Mouse (Mus musculus): Measurements from ENCODE around the gene Defb36. TPM values are rescaled to one million over a fixed set of nuclear protein-coding genes. Genes with fewer than 3 reads are reported as not detected.

Gene Defb36
- total and polyA plus RNA-seq, 2 experiments from 2014 or later, result not detected

GRCm38 (mm10) chr2:152573484-152573883 lies 30.6 kb upstream of the Defb36 start:
- 88% methylated on average over 8 of the region's 8 CpGs for WGBS

GRCm38 (mm10) chr2:152580107-152580506 lies 24.0 kb upstream of the Defb36 start, which contains the start of gene Defb19:
Gene Defb19 (minus strand): TSS chr2:152580312.
- DNase-seq (ENCODE audit: low spot score) (no peak), ATAC-seq (ENCODE audit: low FRiP score) (no peak)
- H3K9me3 ChIP-seq (ENCODE audit: low read length), result no peaks in the 10 kb centered on the region
- H3K4me3 ChIP-seq (ENCODE audit: low read depth, low read length), result no peak within 1 kb of the TSS
- H3K27ac ChIP-seq (ENCODE audit: low read depth, low read length), result no peak within 1 kb of the TSS
- no peak within 1 kb of the TSS for H3K4me2 ChIP-seq (ENCODE audit: low read depth, low read length, poor library complexity, severe bottlenecking)
- WGBS, result 74% methylated on average over 7 of the region's 7 CpGs
- TF ChIP-seq CTCF (IDR thresholded peaks at IDR 0.05), result no peak
- no peaks in the 10 kb centered on the region for H3K27me3 ChIP-seq (ENCODE audit: insufficient read depth, low read length)
- H3K9ac ChIP-seq (replicated peaks; ENCODE audit: low read length, poor library complexity, severe bottlenecking), result no peak within 1 kb of the TSS
- H3K36me3 ChIP-seq (ENCODE audit: insufficient read depth, low read length), result no peaks in the 10 kb centered on the region
- no peaks in the 10 kb centered on the region for H3K4me1 ChIP-seq (ENCODE audit: insufficient read depth, low read length)

More at GRCm38 (mm10) chr2:152573484-152573883, 30.6 kb upstream of the Defb36 start:
- no peak for TF ChIP-seq CTCF (IDR thresholded peaks at IDR 0.05)
- H3K9me3 ChIP-seq (ENCODE audit: low read length), result no peaks in the 10 kb centered on the region
- H3K4me1 ChIP-seq (ENCODE audit: insufficient read depth, low read length), result no peaks in the 10 kb centered on the region
- no peak overlapping the region for H3K27ac ChIP-seq (ENCODE audit: low read depth, low read length)
- H3K4me3 ChIP-seq (ENCODE audit: low read depth, low read length), result no peak overlapping the region
- H3K4me2 ChIP-seq (ENCODE audit: low read depth, low read length, poor library complexity, severe bottlenecking), result no peak overlapping the region
- H3K36me3 ChIP-seq (ENCODE audit: insufficient read depth, low read length), result no peaks in the 10 kb centered on the region
- H3K9ac ChIP-seq (replicated peaks; ENCODE audit: low read length, poor library complexity, severe bottlenecking), result no peak overlapping the region
- DNase-seq (ENCODE audit: low spot score) (no peak), ATAC-seq (ENCODE audit: low FRiP score) (no peak)
- no peaks in the 10 kb centered on the region for H3K27me3 ChIP-seq (ENCODE audit: insufficient read depth, low read length)

GRCm38 (mm10) chr2:152580612-152581011 lies 23.5 kb upstream of the Defb36 start:
- Histone ChIP-seq H3K9me3 (ENCODE audit: low read length) (no peaks in the 10 kb centered on the region), H3K9ac (replicated peaks; ENCODE audit: low read length, poor library complexity, severe bottlenecking) (no peak overlapping the region), H3K4me1 (ENCODE audit: insufficient read depth, low read length) (no peaks in the 10 kb centered on the region), H3K4me3 (ENCODE audit: low read depth, low read length) (no peak overlapping the region), H3K36me3 (ENCODE audit: insufficient read depth, low read length) (no peaks in the 10 kb centered on the region), H3K4me2 (ENCODE audit: low read depth, low read length, poor library complexity, severe bottlenecking) (no peak overlapping the region), H3K27ac (ENCODE audit: low read depth, low read length) (no peak overlapping the region), H3K27me3 (ENCODE audit: insufficient read depth, low read length) (no peaks in the 10 kb centered on the region)
- 90% methylated on average over 11 of the region's 11 CpGs for WGBS
- DNase-seq (ENCODE audit: low spot score) (no peak), ATAC-seq (ENCODE audit: low FRiP score) (no peak)
- TF ChIP-seq CTCF (IDR thresholded peaks at IDR 0.05), result no peak

GRCm38 (mm10) chr2:152586926-152587560 lies 17.1 kb upstream of the Defb36 start:
- H3K4me1 ChIP-seq (ENCODE audit: insufficient read depth, low read length), result no peaks in the 10 kb centered on the region
- ATAC-seq (ENCODE audit: low FRiP score) (no peak), DNase-seq (ENCODE audit: low spot score) (no peak)
- no peaks in the 10 kb centered on the region for H3K36me3 ChIP-seq (ENCODE audit: insufficient read depth, low read length)
- no peaks in the 10 kb centered on the region for H3K9me3 ChIP-seq (ENCODE audit: low read length)
- no peak overlapping the region for H3K27ac ChIP-seq (ENCODE audit: low read depth, low read length)
- no peak overlapping the region for H3K9ac ChIP-seq (replicated peaks; ENCODE audit: low read length, poor library complexity, severe bottlenecking)
- H3K4me3 ChIP-seq (ENCODE audit: low read depth, low read length), result no peak overlapping the region
- no peak overlapping the region for H3K4me2 ChIP-seq (ENCODE audit: low read depth, low read length, poor library complexity, severe bottlenecking)
- WGBS, result 72% methylated on average over 4 of the region's 4 CpGs
- TF ChIP-seq CTCF (IDR thresholded peaks at IDR 0.05), result peak; percentile 44
- no peaks in the 10 kb centered on the region for H3K27me3 ChIP-seq (ENCODE audit: insufficient read depth, low read length)

GRCm38 (mm10) chr2:152588450-152588849 lies 15.7 kb upstream of the Defb36 start:
- Histone ChIP-seq H3K4me2 (ENCODE audit: low read depth, low read length, poor library complexity, severe bottlenecking) (no peak overlapping the region), H3K9me3 (ENCODE audit: low read length) (no peaks in the 10 kb centered on the region), H3K4me3 (ENCODE audit: low read depth, low read length) (no peak overlapping the region), H3K4me1 (ENCODE audit: insufficient read depth, low read length) (no peaks in the 10 kb centered on the region), H3K27me3 (ENCODE audit: insufficient read depth, low read length) (no peaks in the 10 kb centered on the region), H3K9ac (replicated peaks; ENCODE audit: low read length, poor library complexity, severe bottlenecking) (no peak overlapping the region), H3K36me3 (ENCODE audit: insufficient read depth, low read length) (no peaks in the 10 kb centered on the region), H3K27ac (ENCODE audit: low read depth, low read length) (no peak overlapping the region)
- 40% methylated on average over 2 of the region's 2 CpGs for WGBS
- DNase-seq (ENCODE audit: low spot score) (no peak), ATAC-seq (ENCODE audit: low FRiP score) (no peak)
- no peak for TF ChIP-seq CTCF (IDR thresholded peaks at IDR 0.05)

- 49% methylated on average over 6 of the region's 6 CpGs for WGBS
- ATAC-seq (ENCODE audit: low FRiP score) (no peak), DNase-seq (ENCODE audit: low spot score) (no peak)
- no peaks in the 10 kb centered on the region for H3K36me3 ChIP-seq (ENCODE audit: insufficient read depth, low read length)
- H3K9ac ChIP-seq (replicated peaks; ENCODE audit: low read length, poor library complexity, severe bottlenecking), result no peak overlapping the region
- H3K9me3 ChIP-seq (ENCODE audit: low read length), result no peaks in the 10 kb centered on the region
- no peak overlapping the region for H3K4me3 ChIP-seq (ENCODE audit: low read depth, low read length)
- H3K4me1 ChIP-seq (ENCODE audit: insufficient read depth, low read length), result no peaks in the 10 kb centered on the region
- no peaks in the 10 kb centered on the region for H3K27me3 ChIP-seq (ENCODE audit: insufficient read depth, low read length)
- no peak for TF ChIP-seq CTCF (IDR thresholded peaks at IDR 0.05)
- H3K4me2 ChIP-seq (ENCODE audit: low read depth, low read length, poor library complexity, severe bottlenecking), result no peak overlapping the region
- H3K27ac ChIP-seq (ENCODE audit: low read depth, low read length), result no peak overlapping the region
These were observed 15.1 kb upstream of the Defb36 start for GRCm38 (mm10) chr2:152589021-152589420.

Data from midbrain, postnatal 0 days (tissue).